Mouse (Mus musculus) MEL (cell line): ENCODE data around the gene Map3k6. TPM values are rescaled to one million over a fixed set of nuclear protein-coding genes. Genes with fewer than 3 reads are reported as not detected.

ENCODE experiments used
- DNase-seq: peaks from one replicate; pipeline ENCODE4 v3.0.0; 2011; ENCODE audit warnings: low read depth, low spot score
- H3K27ac ChIP-seq: 2 replicates; pipeline ENCODE4 v1.5.1; 2012; ENCODE audit warnings: low read depth, mild to moderate bottlenecking, control low read depth, low read length, moderate library complexity; ENCODE audit not compliant: control insufficient read depth
- H3K27me3 ChIP-seq, 2 experiments: fragments of 150-350 bp in 1 of 2; sonication (generic) in 1 of 2; 2 replicates each; pipeline ENCODE4 v1.6.1; 2012; ENCODE audit warnings: low read length in 2 of 2, mild to moderate bottlenecking in 2 of 2, improper control_type of control experiment in 1 of 2, moderate library complexity in 1 of 2; ENCODE audit not compliant: insufficient read depth in 2 of 2, control insufficient read depth in 1 of 2
- H3K36me3 ChIP-seq, 2 experiments: 2 replicates each; pipeline ENCODE4 v1.6.1; 2012 to 2014; ENCODE audit warnings: low read length in 2 of 2, improper control_type of control experiment in 1 of 2, inconsistent platforms in 1 of 2, mild to moderate bottlenecking in 1 of 2; ENCODE audit not compliant: insufficient read depth in 2 of 2, control insufficient read depth in 1 of 2
- H3K4me1 ChIP-seq, 2 experiments: fragments of 150-350 bp in 1 of 2; sonication (generic) in 1 of 2; 2 replicates each; pipeline ENCODE4 v1.6.1; 2012; ENCODE audit warnings: low read length in 2 of 2, improper control_type of control experiment in 1 of 2, mild to moderate bottlenecking in 1 of 2; ENCODE audit not compliant: insufficient read depth in 2 of 2, control insufficient read depth in 1 of 2
- H3K4me3 ChIP-seq, 2 experiments: fragments of 150-350 bp in 1 of 2; sonication (generic) in 1 of 2; 2 replicates each; pipeline ENCODE4 v1.5.1; 2012; ENCODE audit warnings: low read depth in 2 of 2, low read length in 2 of 2, mild to moderate bottlenecking in 2 of 2, moderate library complexity in 2 of 2, control low read depth in 1 of 2, improper control_type of control experiment in 1 of 2; ENCODE audit not compliant: control insufficient read depth in 1 of 2, insufficient read depth in 1 of 2
- H3K79me2 ChIP-seq: 2 replicates; pipeline ENCODE4 v1.6.1; 2012; ENCODE audit warnings: mild to moderate bottlenecking, low read length, moderate library complexity; ENCODE audit not compliant: control insufficient read depth, poor library complexity, insufficient read depth
- H3K9ac ChIP-seq: 2 replicates; pipeline ENCODE4 v1.6.1; 2012; ENCODE audit warnings: low read depth, mild to moderate bottlenecking, control low read depth, low read length, moderate library complexity; ENCODE audit not compliant: control insufficient read depth, poor library complexity, severe bottlenecking
- H3K9me3 ChIP-seq: fragments of 150-350 bp; sonication (generic); replicated peaks from 2 replicates; pipeline ENCODE4 v1.6.1; 2012; ENCODE audit warnings: mild to moderate bottlenecking, low read length, improper control_type of control experiment, moderate library complexity; ENCODE audit not compliant: insufficient read depth
- CHD2 ChIP-seq: IDR thresholded peaks from 2 replicates; pipeline ENCODE4 v1.6.1; 2011; ENCODE audit warnings: low read length, improper control_type of control experiment
- ELF1 ChIP-seq: IDR thresholded peaks from 2 replicates; pipeline ENCODE4 v1.6.1; 2014; ENCODE audit warnings: low read depth, mild to moderate bottlenecking, inconsistent platforms, low read length, improper control_type of control experiment, moderate library complexity
- ETS1 ChIP-seq: IDR thresholded peaks from 2 replicates; pipeline ENCODE4 v1.6.1; 2012; ENCODE audit warnings: low read depth, mild to moderate bottlenecking, inconsistent platforms, low read length, improper control_type of control experiment, moderate library complexity
- GABPA ChIP-seq: IDR thresholded peaks from 2 replicates; pipeline ENCODE4 v1.6.1; 2012; ENCODE audit warnings: low read depth, mild to moderate bottlenecking, inconsistent platforms, low read length, improper control_type of control experiment, moderate library complexity
- KAT2A ChIP-seq: conservative IDR thresholded peaks from 2 replicates; pipeline ENCODE4 v1.6.1; 2012; ENCODE audit warnings: low read depth, low read length, improper control_type of control experiment, inconsistent platforms
- MAFK ChIP-seq: IDR thresholded peaks from 2 replicates; pipeline ENCODE4 v1.6.1; 2011; ENCODE audit warnings: low read depth, mild to moderate bottlenecking, low read length, improper control_type of control experiment, borderline replicate concordance
- MAX ChIP-seq: IDR thresholded peaks from 2 replicates; pipeline ENCODE4 v1.6.1; 2011; ENCODE audit warnings: low read length, improper control_type of control experiment
- MAZ ChIP-seq: IDR thresholded peaks from 2 replicates; pipeline ENCODE4 v1.6.1; 2012; ENCODE audit warnings: low read depth, mild to moderate bottlenecking, inconsistent platforms, low read length, improper control_type of control experiment
- MEF2A ChIP-seq: IDR thresholded peaks from 2 replicates; pipeline ENCODE4 v1.6.1; 2014; ENCODE audit warnings: low read depth, mild to moderate bottlenecking, inconsistent platforms, low read length, improper control_type of control experiment; ENCODE audit not compliant: poor library complexity, insufficient replicate concordance, severe bottlenecking; ENCODE audit errors: extremely low read depth
- MYB ChIP-seq: IDR thresholded peaks from 2 replicates; pipeline ENCODE4 v1.6.1; 2011; ENCODE audit warnings: mild to moderate bottlenecking, low read depth, low read length, improper control_type of control experiment
- NRF1 ChIP-seq: IDR thresholded peaks from 2 replicates; pipeline ENCODE4 v1.6.1; 2014; ENCODE audit warnings: low read depth, mild to moderate bottlenecking, inconsistent platforms, low read length, improper control_type of control experiment, moderate library complexity; ENCODE audit not compliant: poor library complexity, insufficient read depth, severe bottlenecking
- POLR2A ChIP-seq, 2 experiments: IDR thresholded peaks; 2 replicates each; pipeline ENCODE4 v1.6.1; 2011 to 2012; ENCODE audit warnings: low read length in 2 of 2, mild to moderate bottlenecking in 2 of 2, control low read depth in 1 of 2, improper control_type of control experiment in 1 of 2, low read depth in 1 of 2, moderate library complexity in 1 of 2; ENCODE audit not compliant: control insufficient read depth in 1 of 2, insufficient read depth in 1 of 2, poor library complexity in 1 of 2
- POLR2AphosphoS2 ChIP-seq: IDR thresholded peaks from 2 replicates; pipeline ENCODE4 v1.6.1; 2011; ENCODE audit warnings: low read length, improper control_type of control experiment
- TAL1 ChIP-seq: IDR thresholded peaks from 2 replicates; pipeline ENCODE4 v1.6.1; 2012; ENCODE audit warnings: mild to moderate bottlenecking, inconsistent platforms, low read length, moderate library complexity, mixed read lengths
- USF1 ChIP-seq: IDR thresholded peaks from 2 replicates; pipeline ENCODE4 v1.6.1; 2014; ENCODE audit warnings: low read depth, mild to moderate bottlenecking, inconsistent platforms, low read length, improper control_type of control experiment, moderate library complexity
- USF2 ChIP-seq, 2 experiments: IDR thresholded peaks; 2 replicates each; pipeline ENCODE4 v1.6.1; 2011 to 2012; ENCODE audit warnings: improper control_type of control experiment in 2 of 2, low read length in 2 of 2, borderline replicate concordance in 1 of 2, inconsistent platforms in 1 of 2, low read depth in 1 of 2, mild to moderate bottlenecking in 1 of 2; ENCODE audit not compliant: insufficient read depth in 1 of 2
- ZKSCAN1 ChIP-seq: IDR thresholded peaks from 2 replicates; pipeline ENCODE4 v1.6.1; 2012; ENCODE audit warnings: low read depth, mild to moderate bottlenecking, inconsistent platforms, low read length, improper control_type of control experiment, moderate library complexity
- ZNF384 ChIP-seq: IDR thresholded peaks from 2 replicates; pipeline ENCODE4 v1.6.1; 2012; ENCODE audit warnings: low read depth, mild to moderate bottlenecking, inconsistent platforms, low read length, improper control_type of control experiment
- polyA plus RNA-seq, 2 experiments: library from polyadenylated mRNA; stranded (reverse) in 1 of 2; unstranded in 1 of 2; fragments of >175 nt in 1 of 2; fragments of >200 nt in 1 of 2; gene quantifications; 2 replicates each; pipeline versions ENCODE4 v1.2.1 to v1.2.4; 2012; ENCODE audit warnings: low replicate concordance in 2 of 2, low read depth in 1 of 2; ENCODE audit not compliant: insufficient read length in 2 of 2, insufficient read depth in 1 of 2, missing spikeins in 1 of 2
- total RNA-seq: library from RNA; depleted of rRNA; stranded (reverse); fragments of 300-350 nt; gene quantifications from 2 replicates; pipeline ENCODE4 v1.2.3, GENCODE M21; 2012

The Map3k6 gene
- total and polyA plus RNA-seq, 3 experiments = 19.1 to 21.9 TPM; not detected in 1

- Histone ChIP-seq H3K4me3 (no peak overlapping the region), H3K9me3 (no peaks in the 10 kb centered on the region), H3K27me3 (no peaks in the 10 kb centered on the region), H3K27ac (no peak overlapping the region), H3K79me2 (no peaks in the 10 kb centered on the region), H3K4me1 (peaks cover 10 to 19% of the 10 kb centered on the region in 2 experiments), H3K9ac (no peak overlapping the region), H3K36me3 (peaks cover 0 to 14% of the 10 kb centered on the region in 2 experiments; a peak in 2 of 4 replicates)
- DNase-seq = no peak
- no peak for TF ChIP-seq USF2 (IDR thresholded peaks at IDR 0.05; ENCODE audit: borderline replicate concordance in 1 of 2, insufficient read depth in 1 of 2, low read depth in 1 of 2, low read length in 2 of 2)
- TF ChIP-seq USF1 = no peak
- TF ChIP-seq MAFK = no peak
- TF ChIP-seq MEF2A = no peak
- no peak for TF ChIP-seq CHD2
- TF ChIP-seq MAZ = no peak
- TF ChIP-seq ETS1 = no peak
- TF ChIP-seq NRF1 = no peak
- TF ChIP-seq GABPA = no peak
- no peak for TF ChIP-seq POLR2A (IDR thresholded peaks at IDR 0.05; ENCODE audit: control insufficient read depth in 1 of 2, insufficient read depth in 1 of 2, low read depth in 1 of 2, low read length in 2 of 2, poor library complexity in 1 of 2)
Measured at GRCm38 (mm10) chr4:133221701-133222100, 18.9 kb upstream of the Map3k6 start.

- TF ChIP-seq ZKSCAN1 (no peak), POLR2A (IDR thresholded peaks at IDR 0.05; ENCODE audit: control insufficient read depth in 1 of 2, insufficient read depth in 1 of 2, low read depth in 1 of 2, low read length in 2 of 2, poor library complexity in 1 of 2) (no peak), TAL1 (no peak), POLR2AphosphoS2 (no peak), ELF1 (no peak), MEF2A (no peak), MAZ (no peak), MYB (no peak), KAT2A (no peak), ZNF384 (no peak), MAX (no peak)
- Histone ChIP-seq H3K36me3 (peaks cover 0 to 5% of the 10 kb centered on the region in 2 experiments; a peak in 2 of 4 replicates), H3K9me3 (no peaks in the 10 kb centered on the region), H3K9ac (no peak overlapping the region), H3K27me3 (no peaks in the 10 kb centered on the region), H3K27ac (no peak overlapping the region), H3K4me3 (no peak overlapping the region), H3K79me2 (no peaks in the 10 kb centered on the region), H3K4me1 (peaks cover 6 to 7% of the 10 kb centered on the region in 2 experiments)
- no peak for DNase-seq
Measured at GRCm38 (mm10) chr4:133223875-133224274, 16.7 kb upstream of the Map3k6 start.
